Mouse (Mus musculus) neutrophil, adult 83 days (primary cell): ENCODE data around the gene Atp5mpl. TPM values are rescaled to one million over a fixed set of nuclear protein-coding genes. Genes with fewer than 3 reads are reported as not detected.

Experiments
- total RNA-seq, 2 experiments: library from RNA; stranded (reverse); gene quantifications; one replicate each; pipeline ENCODE4 v1.2.4; 2023

The Atp5mpl gene
- 100 to 1,000 TPM; 143 to 146 TPM for total RNA-seq

DNA sequence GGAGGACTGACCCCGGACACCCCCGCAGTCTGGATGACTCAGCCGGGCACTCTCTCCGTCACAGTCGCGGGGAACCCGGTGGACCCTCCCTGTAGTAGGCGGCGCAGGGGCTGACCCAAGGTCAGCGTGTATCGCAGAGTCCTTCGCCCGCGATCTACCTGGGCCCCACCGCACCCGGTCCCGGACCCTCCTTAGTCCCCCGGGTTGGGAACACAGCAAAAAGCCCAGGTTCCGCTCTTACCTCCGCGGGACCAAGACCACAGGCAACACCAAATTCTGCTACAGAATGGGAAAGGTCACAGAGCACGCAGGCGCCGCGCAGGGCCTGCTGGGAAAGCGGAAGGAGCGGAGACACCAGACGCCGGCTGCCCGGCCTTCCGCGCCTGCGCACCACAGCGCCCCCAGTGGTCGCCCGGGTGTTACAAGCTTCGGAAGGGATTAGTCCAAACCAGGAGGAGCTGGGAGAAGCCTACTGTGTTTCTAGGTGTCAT lies at the start of gene Atp5mpl:
Gene Atp5mpl (minus strand): TSS at position 295 of the 491 bp plus-strand sequence.

DNA sequence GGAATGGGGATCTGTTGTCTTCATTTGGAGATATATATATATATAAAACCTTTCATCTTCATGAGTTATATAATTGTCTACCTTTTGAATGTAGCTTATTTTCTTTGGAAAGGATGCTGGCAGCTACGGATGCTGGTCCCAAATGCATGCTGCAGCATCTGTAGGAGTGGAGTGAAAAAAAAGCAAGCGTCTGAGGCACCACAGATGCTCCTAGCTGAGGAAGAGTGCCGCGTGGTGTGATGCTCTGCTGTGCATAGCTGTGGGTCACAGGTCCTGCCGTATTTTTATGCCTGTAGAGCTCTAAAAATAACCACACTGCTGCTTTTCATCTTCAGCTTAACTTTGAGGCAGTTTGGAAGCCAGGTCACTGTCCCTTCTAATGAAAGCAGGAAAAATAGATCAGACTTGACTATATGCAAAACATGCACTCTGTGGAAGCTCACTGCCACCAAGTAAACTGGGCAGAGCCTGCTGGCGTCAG lies 14.2 kb upstream of the Atp5mpl start, which contains the start of gene Rd3l:
Gene Rd3l (minus strand): TSS at position 431 of the 481 bp plus-strand sequence.

DNA sequence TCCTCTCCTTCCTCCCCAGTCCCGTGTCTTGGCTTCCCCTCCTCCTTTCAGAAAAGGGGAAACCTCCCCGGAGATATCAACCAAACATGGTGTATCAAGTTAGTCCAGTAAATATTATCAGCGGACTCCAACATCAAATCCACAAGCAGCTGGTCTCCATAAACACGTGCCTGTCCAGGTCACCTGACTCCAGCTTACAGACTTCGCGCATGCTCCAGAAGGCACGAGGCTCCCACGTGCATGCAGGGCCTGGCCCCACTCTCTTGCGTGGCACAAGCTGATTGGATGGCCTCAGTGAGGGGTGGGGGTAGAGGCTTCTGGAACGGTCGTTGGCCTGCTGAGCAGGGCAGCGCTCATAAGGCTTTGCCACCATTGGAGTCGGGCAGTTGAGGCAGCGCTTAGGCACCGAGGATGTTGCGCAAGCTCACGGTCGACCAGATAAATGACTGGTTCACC lies 4.5 kb upstream of the Atp5mpl start, which contains the start of gene Tdrd9:
Gene Tdrd9 (plus strand): TSS at position 329 of the 456 bp plus-strand sequence.

Other genes starting within 250 kb of the Atp5mpl start
- 10 to 100 TPM; 55.4 to 62.0 TPM for gene Klc1, start 208.1 kb downstream of the Atp5mpl start, total RNA-seq
- 1 to 10 TPM; 4.4 to 4.6 TPM for gene Xrcc3, start 153.1 kb downstream of the Atp5mpl start, total RNA-seq
- gene Zfyve21, start 152.8 kb downstream of the Atp5mpl start, total RNA-seq = 1 to 10 TPM; 3.3 to 4.7 TPM
- 1 to 10 TPM; 1.8 to 2.3 TPM for gene Ppp1r13b, start 58.9 kb downstream of the Atp5mpl start, total RNA-seq
- under 1 TPM in 1 of 2 experiments, not detected in 1; 0.15 TPM for gene Tdrd9, start 4.6 kb upstream of the Atp5mpl start, total RNA-seq
- not detected for gene Rd3l, start 14.3 kb upstream of the Atp5mpl start, total RNA-seq
- gene Aspg, start 139.7 kb upstream of the Atp5mpl start, total RNA-seq = under 1 TPM; 0.64 to 0.77 TPM
- gene Kif26a, start 179.2 kb upstream of the Atp5mpl start, total RNA-seq = under 1 TPM in 1 of 2 experiments, not detected in 1; 0.07 TPM